Mouse (Mus musculus) bone marrow, adult 2 months (tissue): Measurements from ENCODE around the gene Pcgf2.

ENCODE experiments used
- CTCF ChIP-seq: fragments of 200-500 bp; IDR thresholded peaks from 2 replicates; pipeline ENCODE4 v1.5.1; 2011; ENCODE audit warnings: low read length, control low read depth; ENCODE audit not compliant: control insufficient read depth, insufficient read depth
- POLR2A ChIP-seq: fragments of 200-500 bp; IDR thresholded peaks from 2 replicates; pipeline ENCODE4 v1.6.1; 2011; ENCODE audit warnings: low read depth, mild to moderate bottlenecking, control low read depth, low read length, borderline replicate concordance; ENCODE audit not compliant: control insufficient read depth

GRCm38 (mm10) chr11:97742591-97742990 lies 42.3 kb upstream of the Pcgf2 start:
- TF ChIP-seq CTCF (no peak), POLR2A (no peak)
